Mouse (Mus musculus) E14TG2a.4 (cell line): ENCODE results near the gene Rnf5.

Source experiments
- CTCF ChIP-seq: conservative IDR thresholded peaks from 2 replicates; pipeline ENCODE4 v1.5.1; 2014; ENCODE audit warnings: low read length
- POU5F1 ChIP-seq: IDR thresholded peaks from 2 replicates; pipeline ENCODE4 v1.6.1; 2014; ENCODE audit warnings: low read length, borderline replicate concordance

DNA sequence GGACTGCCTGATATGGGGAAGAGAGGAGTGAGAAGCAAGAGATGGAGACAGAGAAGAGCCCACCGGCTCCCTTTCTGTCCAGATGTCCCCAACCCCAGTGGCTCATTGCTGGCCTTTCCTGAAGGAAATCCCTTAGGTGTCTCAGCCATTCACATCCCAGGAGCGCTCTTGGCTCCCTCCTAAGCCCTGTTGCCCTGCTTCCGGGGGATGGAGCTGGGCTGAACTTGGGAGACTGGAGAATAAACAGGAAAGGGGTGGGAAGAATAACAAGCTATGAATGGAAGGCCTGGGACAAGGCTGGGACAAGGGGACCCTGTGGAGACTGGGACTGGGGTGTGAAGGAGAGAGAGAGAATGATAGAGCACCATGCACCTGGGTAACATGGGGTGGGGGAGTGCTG is 38.7 kb downstream of the Rnf5 start:
- TF ChIP-seq CTCF (no peak), POU5F1 (no peak)
